Mouse (Mus musculus) kidney, embryonic 14.5 days (tissue): ENCODE results near the gene Tdrd3. TPM values are rescaled to one million over a fixed set of nuclear protein-coding genes. Genes with fewer than 3 reads are reported as not detected.

ENCODE experiments used
- ATAC-seq: fragments of 200-750 bp; cut with Nextera tagmentation; 2 replicates; pipeline ENCODE4 v1.8.0; 2017; ENCODE audit warnings: moderate number of reproducible peaks, mild to moderate bottlenecking, moderate TSS enrichment, moderate library complexity; ENCODE audit not compliant: low FRiP score, low TSS enrichment
- H3K27ac ChIP-seq: fragments of 300-500 bp; sonication (generic); 2 replicates; pipeline ENCODE4 v1.5.1; 2014; ENCODE audit warnings: low read depth, mild to moderate bottlenecking, low read length, moderate library complexity, mixed read lengths
- H3K27me3 ChIP-seq: fragments of 300-500 bp; sonication (generic); 2 replicates; pipeline ENCODE4 v1.6.1; 2014; ENCODE audit warnings: mild to moderate bottlenecking, low read length; ENCODE audit not compliant: control insufficient read depth, insufficient read depth
- H3K36me3 ChIP-seq: fragments of 300-500 bp; sonication (generic); 2 replicates; pipeline ENCODE4 v1.6.1; 2014; ENCODE audit warnings: low read length, mixed read lengths; ENCODE audit not compliant: control insufficient read depth, insufficient read depth
- H3K4me1 ChIP-seq: fragments of 300-500 bp; sonication (generic); 2 replicates; pipeline ENCODE4 v1.6.1; 2014; ENCODE audit warnings: low read length, mixed read lengths; ENCODE audit not compliant: control insufficient read depth, insufficient read depth
- H3K4me2 ChIP-seq: fragments of 300-500 bp; sonication (generic); replicated peaks from 2 replicates; pipeline ENCODE4 v1.6.1; 2014; ENCODE audit warnings: low read depth, mild to moderate bottlenecking, low read length
- H3K4me3 ChIP-seq: fragments of 300-500 bp; sonication (generic); 2 replicates; pipeline ENCODE4 v1.5.1; 2014; ENCODE audit warnings: mild to moderate bottlenecking, low read length
- H3K9ac ChIP-seq: fragments of 300-500 bp; sonication (generic); 2 replicates; pipeline ENCODE4 v1.6.1; 2014; ENCODE audit warnings: low read depth, mild to moderate bottlenecking, low read length, moderate library complexity
- H3K9me3 ChIP-seq: fragments of 300-500 bp; sonication (generic); 2 replicates; pipeline ENCODE4 v1.6.1; 2016; ENCODE audit warnings: low read length; ENCODE audit not compliant: control insufficient read depth
- WGBS: fragments of 180-500 bp; shearing (Covaris S2); extraction: QIAGEN DNeasy Blood & Tissue Kit; methylation state at CpG from one replicate; pipeline ENCODE4 v1.1.7; 2014; 5-methylcytosine and 5-hydroxymethylcytosine counted together
- polyA plus RNA-seq: library from polyadenylated mRNA; unstranded; fragments of >200 nt; fragmentation: Nextera tagmentation; extraction: Ambion mirVana; gene quantifications from 2 replicates; pipeline ENCODE4 v1.2.1, GENCODE M21; 2014

The Tdrd3 gene
- polyA plus RNA-seq, 1 experiment from 2014 or later, result 33.6 TPM

GRCm38 (mm10) chr14:87567626-87568446, 151.4 kb downstream of the Tdrd3 start:
- Histone ChIP-seq H3K36me3 (no peaks in the 10 kb centered on the region), H3K9ac (peak overlapping the region; percentile 9; the same call in 1 of the 2 replicates), H3K4me3 (peak overlapping the region; percentile 30), H3K4me1 (peaks cover 7% of the 10 kb centered on the region; the same call in 1 of the 2 replicates), H3K9me3 (no peaks in the 10 kb centered on the region), H3K4me2 (peak overlapping the region; percentile 42), H3K27ac (peak overlapping the region; percentile 3; the same call in 1 of the 2 replicates), H3K27me3 (peaks cover 3% of the 10 kb centered on the region; the same call in 1 of the 2 replicates)
- peak; percentile 79 for ATAC-seq
- WGBS, result 14% methylated on average over 20 of the region's 20 CpGs

GRCm38 (mm10) chr14:87568447-87568908, 152.0 kb downstream of the Tdrd3 start:
- Histone ChIP-seq H3K27me3 (peaks cover 3% of the 10 kb centered on the region; the same call in 1 of the 2 replicates), H3K4me1 (peaks cover 7% of the 10 kb centered on the region; the same call in 1 of the 2 replicates), H3K27ac (no peak overlapping the region)

DNA sequence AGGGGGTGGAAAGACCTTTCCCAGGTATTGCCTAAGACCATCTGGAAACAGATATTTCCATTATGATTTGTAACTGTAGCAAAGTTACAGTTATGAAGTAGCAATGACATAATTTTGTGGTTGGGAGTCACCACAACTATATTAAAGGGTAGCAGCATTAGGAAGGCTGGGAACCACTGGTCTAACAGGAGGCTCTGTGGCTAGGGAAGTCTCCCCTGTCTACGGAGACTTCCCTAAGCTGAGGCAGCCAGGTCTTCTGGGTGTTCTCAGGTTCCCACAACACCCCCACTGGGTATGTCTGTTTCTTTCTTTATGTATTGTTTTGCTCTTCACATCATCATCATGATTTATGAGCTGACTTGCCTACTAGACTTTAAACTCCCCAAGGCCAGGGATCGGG, 153.0 kb downstream of the Tdrd3 start:
- Histone ChIP-seq H3K4me2 (no peak overlapping the region), H3K27ac (no peak overlapping the region)
- WGBS, result 84% methylated on average over 2 of the region's 2 CpGs

More at GRCm38 (mm10) chr14:87568447-87568908, 152.0 kb downstream of the Tdrd3 start:
- peak overlapping the region; percentile 42 for H3K4me2 ChIP-seq
- peak overlapping the region; percentile 30 for H3K4me3 ChIP-seq
- peak; percentile 36; the same call in 1 of the 2 replicates for ATAC-seq
- WGBS, result 8% methylated on average over 15 of the region's 15 CpGs
- H3K36me3 ChIP-seq, result no peaks in the 10 kb centered on the region
- no peaks in the 10 kb centered on the region for H3K9me3 ChIP-seq
- no peak overlapping the region for H3K9ac ChIP-seq

DNA sequence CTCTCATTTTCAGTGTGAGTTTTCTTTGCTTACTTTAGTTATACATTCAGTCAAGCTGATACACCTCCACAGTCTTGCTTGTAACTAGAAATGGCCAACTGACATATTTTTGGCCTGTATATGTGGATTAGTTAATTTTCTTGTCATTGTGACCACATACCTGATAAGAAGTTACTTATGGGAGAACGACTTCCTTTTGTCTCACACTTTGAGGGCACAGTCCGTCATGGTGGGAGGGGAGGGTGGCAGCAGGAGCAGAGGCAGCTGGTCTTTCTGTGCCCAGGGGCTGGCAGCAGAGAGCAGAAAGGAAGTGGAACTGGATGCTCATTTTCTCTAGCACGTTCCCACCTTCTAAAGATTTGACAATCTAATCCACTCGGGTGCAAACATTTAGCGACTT, 156.0 kb downstream of the Tdrd3 start:
- Histone ChIP-seq H3K4me1 (peaks cover 7% of the 10 kb centered on the region; the same call in 1 of the 2 replicates), H3K36me3 (no peaks in the 10 kb centered on the region), H3K27me3 (no peaks in the 10 kb centered on the region), H3K9ac (no peak overlapping the region), H3K9me3 (no peaks in the 10 kb centered on the region), H3K4me3 (no peak overlapping the region), H3K4me2 (no peak overlapping the region), H3K27ac (no peak overlapping the region)
- ATAC-seq, result no peak
- 60% methylated on average over 5 of the region's 5 CpGs for WGBS

More for the DNA sequence above, 153.0 kb downstream of the Tdrd3 start:
- no peak overlapping the region for H3K9ac ChIP-seq
- no peaks in the 10 kb centered on the region for H3K36me3 ChIP-seq
- peaks cover 7% of the 10 kb centered on the region; the same call in 1 of the 2 replicates for H3K4me1 ChIP-seq
- ATAC-seq, result no peak
- no peaks in the 10 kb centered on the region for H3K9me3 ChIP-seq
- H3K4me3 ChIP-seq, result no peak overlapping the region
- H3K27me3 ChIP-seq, result peaks cover 3% of the 10 kb centered on the region; the same call in 1 of the 2 replicates

DNA sequence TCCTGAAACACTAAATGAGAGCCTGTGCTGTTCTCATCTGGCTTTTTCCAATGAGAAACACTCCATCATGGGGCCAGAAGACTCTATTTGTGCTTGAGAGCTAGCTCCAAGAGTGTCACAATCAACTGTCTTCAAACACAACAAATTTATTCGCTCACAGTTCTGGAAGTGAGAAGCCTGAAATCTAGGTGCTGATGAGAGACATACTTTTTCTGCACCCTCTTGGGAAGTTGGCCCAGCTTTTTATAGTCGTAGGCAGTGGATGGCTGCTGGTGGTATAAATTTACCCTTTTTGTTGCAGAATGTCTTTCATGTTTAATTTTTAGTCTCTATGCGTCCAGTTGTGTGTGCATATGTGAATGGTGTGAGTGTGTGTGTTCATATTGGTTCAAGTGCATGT, 166.2 kb downstream of the Tdrd3 start:
- H3K9me3 ChIP-seq, result no peaks in the 10 kb centered on the region
- H3K4me3 ChIP-seq, result no peak overlapping the region
- no peak overlapping the region for H3K4me2 ChIP-seq
- ATAC-seq, result no peak
- no peaks in the 10 kb centered on the region for H3K4me1 ChIP-seq
- 88% methylated on average over 3 of the region's 3 CpGs for WGBS
- H3K27ac ChIP-seq, result no peak overlapping the region
- H3K27me3 ChIP-seq, result no peaks in the 10 kb centered on the region
- H3K9ac ChIP-seq, result no peak overlapping the region
- H3K36me3 ChIP-seq, result no peaks in the 10 kb centered on the region
